Mouse (Mus musculus) left cerebral cortex, adult 9 months (tissue): ENCODE results near the gene Rnf187.

ENCODE experiments used
- DNase-seq, 2 experiments: peaks; one replicate each; pipeline ENCODE4 v3.0.0; 2022; ENCODE audit warnings: low spot score in 2 of 2

Rnf187 gene

DNA sequence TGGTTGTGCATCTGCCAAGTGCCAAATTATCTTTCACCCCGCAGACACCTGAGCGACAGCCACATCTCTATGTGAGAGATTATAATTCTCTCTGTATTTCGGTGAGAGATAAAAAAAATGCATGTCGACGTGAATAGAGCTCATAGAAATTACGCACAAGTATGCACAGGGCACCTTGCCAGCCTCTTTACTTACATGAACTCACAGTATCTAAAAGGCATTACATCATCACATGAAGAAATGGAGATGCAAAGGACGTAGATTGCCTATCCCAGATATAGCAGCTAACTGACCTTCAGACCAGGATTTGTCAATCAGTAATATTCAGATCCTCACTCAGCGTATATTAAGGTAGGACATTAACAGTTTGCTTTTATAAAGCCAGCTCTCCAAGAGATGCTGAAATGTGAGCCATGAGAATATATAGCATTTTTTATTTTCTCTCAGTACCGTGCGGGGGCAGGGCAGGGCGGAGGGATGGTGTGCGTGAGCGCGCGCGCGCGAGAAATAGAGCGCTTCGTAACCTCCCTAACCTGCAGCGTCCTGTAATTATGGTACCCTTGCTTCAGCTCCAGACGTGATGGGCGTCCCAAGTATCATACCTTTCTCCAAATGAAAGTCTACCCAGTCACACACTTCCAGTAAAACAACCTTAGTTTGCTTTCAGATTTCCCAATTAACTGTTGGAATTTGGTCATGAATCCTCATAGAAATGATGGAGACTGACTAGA lies 9.2 kb upstream of the Rnf187 start:
- DNase-seq: peak in 1 of 2 experiments; percentile 69

DNA sequence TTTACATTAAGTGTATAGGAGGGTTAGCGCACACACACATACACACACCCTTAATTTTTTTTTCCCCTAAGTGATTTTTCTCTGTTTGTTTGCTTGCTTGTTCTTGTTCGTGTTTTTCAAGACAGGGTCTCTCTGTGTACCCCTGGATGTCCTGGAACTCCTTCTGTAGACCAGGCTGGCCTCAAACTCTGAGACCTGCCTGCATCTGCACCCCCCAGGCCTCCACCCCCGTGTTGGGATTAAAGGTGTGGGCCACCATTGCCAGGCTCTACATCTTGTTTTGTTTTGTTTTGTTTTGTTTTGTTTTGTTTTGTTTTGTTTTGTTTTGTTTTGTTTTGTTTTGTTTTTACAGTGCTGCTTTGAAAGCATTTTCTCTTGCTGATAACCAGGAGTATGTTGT lies 8.6 kb upstream of the Rnf187 start:
- DNase-seq: no peak

DNA sequence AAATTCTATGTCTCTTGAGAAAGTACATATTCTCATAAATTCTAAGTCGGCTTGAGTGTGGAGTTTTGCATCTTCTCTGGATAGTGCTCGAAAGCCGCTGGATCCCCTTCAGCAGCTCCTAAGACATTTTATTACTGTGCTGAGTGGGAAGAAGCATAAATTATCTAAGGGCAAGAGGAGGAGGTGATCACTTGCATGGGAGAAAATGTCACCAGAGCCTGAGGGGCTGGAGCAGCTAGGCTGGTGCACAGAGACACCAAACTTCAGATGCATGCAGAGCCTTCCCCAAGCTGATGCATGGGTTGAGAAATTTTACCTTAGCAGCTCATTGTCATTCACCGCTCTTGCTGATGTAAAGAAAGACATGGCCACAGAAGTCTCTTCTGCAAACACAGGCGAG lies 5.4 kb upstream of the Rnf187 start:
- no peak for DNase-seq

DNA sequence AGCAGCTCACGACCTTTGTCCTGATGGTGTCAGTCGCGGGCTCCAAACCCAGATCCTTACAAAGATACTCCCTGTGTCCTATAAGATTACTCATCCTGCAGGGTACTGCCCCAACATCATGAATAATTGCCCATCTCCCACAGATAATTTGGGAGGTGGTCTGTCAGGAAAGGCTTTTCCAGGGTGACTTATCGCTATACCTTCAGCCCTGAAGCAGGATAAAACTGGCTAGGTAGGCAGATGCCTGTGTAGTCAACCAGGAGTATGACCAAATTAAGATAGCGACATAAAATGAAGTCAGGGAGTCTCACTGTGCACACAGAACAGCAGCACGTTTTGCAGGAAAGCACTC lies 348 bp upstream of the Rnf187 start:
- no peak for DNase-seq

DNA sequence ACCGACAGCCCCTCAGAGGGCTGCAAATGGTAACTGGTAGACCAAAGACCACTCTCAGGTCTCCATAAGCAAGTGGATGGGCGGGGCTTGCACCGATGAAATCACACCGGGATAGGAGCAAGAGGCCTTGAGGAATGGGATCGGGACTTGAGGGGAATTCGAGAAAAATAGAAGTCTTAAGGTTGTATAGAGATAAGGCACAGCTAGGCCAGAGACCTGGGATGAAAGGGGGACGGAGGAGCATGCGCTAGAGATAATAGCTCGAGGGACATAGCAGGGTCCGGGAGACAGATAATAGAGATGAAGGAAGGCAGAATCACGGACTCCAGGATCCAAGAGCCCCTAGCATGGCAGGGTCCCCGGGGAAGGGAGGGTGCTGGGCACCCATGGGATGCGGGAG lies 807 bp downstream of the Rnf187 start:
- no peak for DNase-seq

DNA sequence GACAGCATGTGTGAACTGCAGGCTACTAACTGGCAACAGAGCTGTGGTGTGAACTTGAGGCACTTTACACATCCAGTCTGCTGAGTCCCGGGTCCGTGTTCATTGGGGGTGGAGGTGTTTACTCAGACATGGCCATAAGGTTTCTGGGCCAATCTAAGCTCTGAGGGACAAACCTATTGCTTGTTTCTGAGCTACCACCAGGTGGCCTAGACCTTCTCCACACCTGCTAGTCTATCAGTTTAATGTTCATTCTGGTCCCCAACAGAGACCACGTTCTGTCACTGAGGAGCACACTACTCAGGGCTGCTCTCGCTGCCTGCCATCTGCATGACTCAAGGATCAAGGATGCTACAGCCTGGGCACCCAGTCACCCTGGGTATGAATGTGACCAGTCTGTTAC lies 7.1 kb downstream of the Rnf187 start:
- no peak for DNase-seq

DNA sequence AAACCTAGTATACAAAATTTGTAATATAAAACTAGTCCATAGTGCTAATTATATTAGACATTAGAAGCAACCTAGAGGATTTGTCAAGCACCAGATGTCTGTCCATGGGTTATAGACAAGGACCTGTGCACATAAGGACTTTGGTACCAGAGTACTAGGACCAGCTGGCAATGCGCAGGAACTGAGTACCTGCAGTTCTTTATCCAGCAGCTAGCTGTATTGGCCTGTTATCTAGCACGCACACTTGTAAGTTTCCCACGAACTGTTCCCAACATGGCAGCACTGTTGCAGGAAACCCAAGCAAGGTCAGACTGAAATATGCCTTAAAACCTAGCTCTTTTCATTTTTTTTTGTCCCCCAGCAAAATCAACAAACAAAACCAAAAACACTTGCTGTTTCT lies 8.5 kb downstream of the Rnf187 start:
- no peak for DNase-seq

DNA sequence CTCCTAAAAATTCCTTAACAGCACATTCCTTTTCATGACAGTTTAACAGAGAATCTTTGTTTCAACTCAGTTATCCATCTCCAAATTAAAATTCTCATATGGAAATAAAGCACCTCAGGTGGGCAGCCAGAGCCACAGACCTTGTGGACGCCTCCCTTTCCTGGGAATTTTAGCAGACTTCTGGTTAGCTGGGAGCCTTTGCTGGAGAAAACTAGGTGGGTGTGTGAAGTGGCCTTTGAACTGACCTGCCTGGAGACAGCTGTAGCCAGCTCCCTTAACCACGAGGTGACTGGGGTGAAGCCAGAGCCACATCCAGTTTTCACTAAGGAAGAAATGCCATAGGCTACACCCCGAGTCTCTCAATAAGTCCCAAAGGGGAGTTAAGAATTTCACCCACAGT lies 9.1 kb downstream of the Rnf187 start:
- no peak for DNase-seq

DNA sequence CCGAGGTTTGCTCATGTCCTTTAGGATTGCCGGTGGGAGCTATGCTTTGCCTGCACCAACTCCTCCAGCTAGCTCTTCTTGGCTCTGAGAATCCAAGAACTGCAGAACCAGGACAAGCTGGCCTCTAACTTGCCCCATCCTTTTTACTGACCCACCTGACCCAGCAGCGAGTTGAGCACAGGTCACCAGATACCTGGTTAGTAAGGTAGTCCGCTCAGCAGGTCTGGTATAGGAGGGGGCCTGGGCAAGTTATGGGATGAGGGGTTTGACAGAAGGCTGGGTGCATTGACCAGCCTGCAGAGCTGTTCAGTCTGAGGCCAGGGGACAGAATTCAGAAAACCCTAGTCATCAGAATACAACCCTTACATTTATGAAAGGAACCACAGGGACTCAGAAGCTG lies 9.7 kb downstream of the Rnf187 start:
- no peak for DNase-seq

DNA sequence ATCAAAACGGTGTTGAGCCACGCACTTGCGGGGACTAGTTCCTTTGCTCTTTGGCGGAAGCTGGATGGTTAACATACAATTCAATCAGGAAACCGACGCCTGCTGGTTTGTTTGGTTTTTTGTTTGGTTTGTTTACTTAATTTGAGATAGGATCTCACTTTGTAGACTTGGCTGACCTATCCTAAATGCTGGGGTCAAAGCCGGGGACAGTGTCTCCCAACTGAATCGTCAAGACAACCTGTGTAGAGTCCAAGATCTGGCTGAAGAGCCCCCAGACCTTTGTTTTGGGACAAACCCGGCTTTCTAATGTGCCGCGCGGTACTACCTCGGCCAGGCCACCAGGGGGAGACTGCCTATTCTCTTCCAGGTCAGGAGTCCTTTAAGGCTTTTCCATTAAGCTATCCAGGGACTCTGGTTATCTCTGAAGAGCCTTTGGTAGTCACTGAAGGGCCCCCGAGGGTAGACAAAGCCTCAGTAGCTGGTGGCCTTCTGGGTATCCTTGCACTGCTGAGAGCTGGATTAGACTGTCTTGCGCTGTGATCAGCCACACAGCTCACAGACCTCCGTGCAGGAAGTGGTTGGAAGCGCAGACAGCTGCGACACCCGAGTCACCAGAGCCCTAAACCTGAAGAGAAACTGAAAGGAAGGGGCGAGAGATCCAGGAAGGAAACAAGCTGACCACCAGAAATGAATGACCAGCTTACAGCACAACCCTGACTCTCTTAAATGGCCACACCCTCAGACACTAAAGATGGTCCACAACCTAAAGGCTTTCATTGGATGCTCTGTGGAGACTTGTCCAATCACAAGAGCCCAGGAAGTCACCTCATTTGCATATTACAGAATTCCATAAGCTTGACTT lies 10.7 kb downstream of the Rnf187 start:
- no peak for DNase-seq

DNA sequence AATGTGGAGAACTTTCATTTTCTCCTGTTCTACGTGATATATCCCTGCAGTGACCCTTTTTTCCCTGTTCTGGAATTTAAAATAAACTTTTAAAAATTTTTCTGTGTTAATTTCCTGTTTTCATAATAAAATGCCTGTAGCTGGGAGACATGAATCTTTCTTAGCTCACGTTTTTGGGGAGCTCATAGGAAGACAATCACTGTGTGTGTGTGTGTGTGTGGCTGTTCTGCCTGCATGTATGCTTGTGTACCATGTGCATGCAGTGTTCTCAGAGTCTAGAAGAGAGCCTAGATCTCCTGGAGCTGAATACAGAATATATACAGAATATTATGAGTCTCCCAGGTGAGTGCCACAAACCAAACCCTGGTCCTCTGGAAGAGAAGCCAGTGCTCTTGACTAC lies 11.7 kb downstream of the Rnf187 start:
- DNase-seq: no peak

DNA sequence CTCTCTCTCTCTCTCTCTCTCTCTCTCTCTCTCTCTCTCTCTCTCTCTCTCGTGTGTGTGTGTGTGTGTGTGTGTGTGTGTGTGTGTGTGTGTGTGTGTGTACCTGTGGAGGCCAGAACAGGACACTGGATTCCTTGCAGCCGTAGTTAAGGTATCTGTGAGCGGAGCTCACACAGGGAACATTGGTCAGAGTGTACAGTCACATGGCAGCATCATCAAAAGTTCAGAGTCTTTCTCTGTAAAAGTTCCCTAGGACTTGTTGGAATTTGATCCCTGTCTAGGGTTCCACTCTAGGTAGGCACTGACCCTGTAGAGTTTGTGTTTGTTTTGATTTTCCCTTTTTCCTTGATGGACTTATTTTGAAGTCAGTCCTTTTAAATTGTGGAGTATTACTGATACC lies 12.1 kb downstream of the Rnf187 start:
- no peak for DNase-seq

DNA sequence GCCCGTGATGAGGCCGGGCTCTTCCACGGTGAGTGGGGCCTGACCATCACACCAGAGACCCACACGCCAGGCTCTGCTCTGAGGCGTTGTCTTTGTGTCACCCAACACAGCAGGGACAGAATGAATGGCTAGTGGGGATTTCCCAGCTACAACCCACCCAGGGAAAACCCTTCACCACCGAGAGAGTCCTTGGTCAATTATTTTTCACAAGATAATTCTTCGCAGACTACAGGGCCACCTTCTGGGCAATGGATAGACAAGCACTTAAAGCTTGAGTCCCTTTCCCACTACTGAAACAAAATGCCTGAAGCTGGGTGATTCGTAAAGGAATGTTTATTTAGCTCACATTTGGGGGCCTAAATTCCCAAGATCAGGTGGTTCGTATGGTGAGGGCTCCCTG lies 16.3 kb downstream of the Rnf187 start:
- no peak for DNase-seq

DNA sequence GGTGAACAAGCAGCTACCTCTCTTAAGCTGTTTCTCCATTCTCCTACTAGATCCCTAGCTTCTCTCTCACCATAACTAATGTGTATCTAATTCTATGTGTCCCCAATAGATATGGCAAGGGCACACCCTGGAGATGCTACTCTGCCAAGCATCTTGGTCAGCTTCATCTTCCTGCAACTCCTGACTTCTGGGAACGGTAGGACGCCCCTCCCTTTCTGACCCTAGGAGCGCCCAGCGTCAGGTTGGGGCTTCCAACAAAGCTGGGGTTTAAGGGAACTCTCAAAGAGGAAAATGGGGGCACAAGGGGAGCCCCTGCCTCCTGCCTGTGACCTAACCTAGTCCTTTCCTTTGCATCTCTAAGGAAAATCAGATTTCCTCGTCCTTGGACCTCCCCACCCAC lies 20.0 kb downstream of the Rnf187 start:
- no peak for DNase-seq

DNA sequence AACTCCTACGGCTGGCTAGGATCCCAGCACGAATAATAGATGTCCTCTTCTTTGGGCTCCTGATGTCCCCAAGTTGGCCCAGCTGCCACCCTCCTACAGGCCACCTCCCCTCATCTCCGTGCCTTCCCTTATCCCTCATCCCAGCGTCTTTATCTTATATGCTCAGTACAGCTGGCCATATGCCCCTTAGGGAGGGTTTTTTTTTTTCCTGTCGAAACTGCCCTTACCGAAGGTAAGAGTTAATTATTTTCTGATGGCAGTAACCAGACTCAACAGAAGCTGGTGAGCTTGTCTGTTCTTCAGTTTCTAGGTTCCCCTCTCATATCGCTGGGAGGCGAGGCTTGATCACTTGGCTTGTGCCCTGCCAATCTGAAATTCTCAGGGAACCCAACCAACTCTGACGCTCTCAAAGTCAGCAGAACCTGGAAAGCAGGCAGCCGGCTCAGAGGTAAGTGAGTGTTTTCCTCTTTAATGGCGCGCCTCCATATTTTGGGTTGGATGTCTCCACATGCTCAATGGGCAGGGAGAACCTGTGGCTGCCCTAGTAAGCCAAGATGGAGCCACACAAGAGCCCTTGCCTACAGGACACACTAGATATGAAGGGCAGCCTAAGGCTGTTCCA lies 20.9 kb downstream of the Rnf187 start, which contains the start of gene Btnl10:
Btnl10 (plus strand) TSS at position 164 of the 622 bp plus-strand sequence.
- no peak for DNase-seq

DNA sequence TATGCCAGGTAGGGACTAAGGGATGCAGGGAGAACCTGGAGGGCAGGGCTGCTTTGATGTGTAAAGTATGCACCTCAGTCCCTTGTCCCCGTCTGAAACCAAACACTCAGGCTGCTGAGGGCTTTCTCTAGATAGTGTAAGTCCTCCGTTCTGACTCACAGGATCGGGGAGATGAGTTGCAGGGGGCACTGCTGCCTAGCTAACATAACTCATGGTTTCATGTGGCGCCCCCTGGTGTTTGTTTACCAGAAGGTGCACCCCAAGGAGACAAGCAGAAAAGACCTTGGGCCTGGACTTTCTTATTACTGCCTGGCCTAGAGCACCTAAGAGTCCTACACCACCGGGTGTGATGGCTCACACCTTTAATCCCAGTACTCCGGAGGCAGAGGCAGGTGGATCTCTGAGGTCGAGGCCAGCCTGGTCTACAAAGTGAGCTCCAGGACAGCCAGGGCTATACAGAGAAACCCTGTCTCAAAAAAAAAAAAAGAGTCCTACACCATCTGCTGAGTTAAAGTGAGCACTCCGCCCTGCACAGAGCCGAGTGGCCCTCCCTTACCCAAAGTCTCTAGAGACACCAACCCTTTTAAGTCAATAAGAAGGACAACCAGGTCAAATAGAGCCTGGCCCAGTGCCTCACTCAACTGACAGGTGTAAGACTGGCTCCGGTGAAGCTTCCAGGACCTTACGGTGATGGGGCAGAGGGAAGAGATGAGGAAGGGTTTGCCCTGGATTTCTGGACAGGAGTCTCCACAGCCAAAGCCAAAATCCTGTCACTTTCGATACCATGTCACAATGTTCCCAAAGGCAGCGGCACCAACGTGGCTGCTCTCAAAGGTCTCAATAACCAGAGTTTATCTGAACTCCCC lies 21.6 kb downstream of the Rnf187 start:
- DNase-seq: no peak

DNA sequence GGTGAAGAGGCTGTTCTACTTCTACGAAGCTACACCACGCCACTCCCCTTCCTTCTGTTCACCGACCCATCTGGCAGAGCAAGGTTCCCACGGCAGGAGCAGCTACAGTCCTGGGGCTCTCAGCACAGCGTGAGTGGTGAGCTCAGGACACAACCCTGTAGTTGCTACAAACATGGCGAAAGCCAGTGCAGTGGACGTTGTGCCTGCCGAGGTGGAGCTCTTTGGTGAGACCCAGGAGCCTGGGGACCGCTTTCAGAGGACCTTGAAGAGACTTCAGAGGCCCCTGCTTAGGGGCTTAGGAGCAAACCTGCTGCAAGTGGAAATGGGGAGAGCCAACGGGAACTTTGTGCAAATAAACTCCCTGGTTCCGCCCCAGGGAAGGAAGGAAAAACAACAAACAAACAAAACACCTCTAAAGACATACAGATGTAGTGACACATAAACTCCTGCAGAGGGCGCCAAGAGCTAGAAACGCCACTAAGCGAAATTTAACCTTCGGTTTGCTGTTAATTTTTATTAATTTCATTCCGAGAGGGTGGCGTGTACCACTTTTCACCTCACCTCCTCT lies 24.2 kb downstream of the Rnf187 start:
- DNase-seq: no peak

DNA sequence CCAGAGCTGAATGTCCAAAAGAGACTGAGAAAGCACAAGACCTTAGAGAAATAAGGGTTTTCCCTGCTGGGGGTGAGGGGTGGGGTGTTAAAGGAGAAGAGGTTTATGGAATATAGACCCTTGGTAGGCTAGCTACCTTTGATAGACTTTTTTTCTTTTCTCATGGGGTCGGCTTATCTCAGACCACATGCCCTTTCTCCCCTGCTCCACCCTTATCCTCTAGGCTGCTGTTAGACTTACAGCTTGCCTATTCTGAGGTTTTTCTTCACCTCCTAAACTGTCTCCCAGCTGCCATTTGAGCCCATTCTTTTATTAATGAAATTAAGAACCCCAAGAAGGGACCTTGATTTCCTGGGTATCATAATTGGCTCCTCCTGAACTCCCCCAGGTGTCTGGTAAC lies 24.9 kb downstream of the Rnf187 start:
- DNase-seq: no peak

DNA sequence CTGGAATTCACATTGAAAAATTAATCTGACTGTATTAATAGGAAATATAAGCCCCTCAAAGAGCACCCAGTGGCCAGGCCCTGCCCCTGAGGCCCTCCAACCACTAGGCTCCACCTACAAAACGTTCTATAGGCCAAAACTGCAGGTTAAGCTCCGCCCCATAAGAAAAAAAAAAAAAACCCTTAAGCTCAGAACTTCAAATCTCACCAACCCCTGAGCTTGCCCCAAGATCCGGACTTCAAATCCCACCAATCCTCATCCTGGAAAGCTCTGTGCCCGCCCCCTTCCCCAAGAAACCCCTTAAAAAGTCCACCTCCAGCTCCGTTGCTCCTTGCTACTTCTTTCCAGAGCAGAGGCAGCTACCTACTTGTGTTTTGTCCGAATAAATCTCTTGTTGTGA lies 33.9 kb downstream of the Rnf187 start:
- no peak for DNase-seq

DNA sequence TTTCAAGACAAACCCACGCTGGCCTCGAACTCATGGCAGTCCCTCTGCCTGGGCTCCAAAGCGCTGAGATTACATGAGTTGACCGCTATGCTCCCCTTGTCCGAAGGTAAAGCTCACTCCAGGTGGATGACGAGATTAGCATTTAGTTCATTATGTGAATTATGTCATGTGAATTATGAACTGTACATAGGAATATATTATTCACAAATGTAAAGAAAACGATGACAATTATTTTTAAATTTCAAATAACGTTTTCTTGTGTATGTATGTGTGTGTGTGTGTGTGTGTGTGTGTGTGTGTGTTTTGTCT lies 34.4 kb downstream of the Rnf187 start:
- DNase-seq: no peak

DNA sequence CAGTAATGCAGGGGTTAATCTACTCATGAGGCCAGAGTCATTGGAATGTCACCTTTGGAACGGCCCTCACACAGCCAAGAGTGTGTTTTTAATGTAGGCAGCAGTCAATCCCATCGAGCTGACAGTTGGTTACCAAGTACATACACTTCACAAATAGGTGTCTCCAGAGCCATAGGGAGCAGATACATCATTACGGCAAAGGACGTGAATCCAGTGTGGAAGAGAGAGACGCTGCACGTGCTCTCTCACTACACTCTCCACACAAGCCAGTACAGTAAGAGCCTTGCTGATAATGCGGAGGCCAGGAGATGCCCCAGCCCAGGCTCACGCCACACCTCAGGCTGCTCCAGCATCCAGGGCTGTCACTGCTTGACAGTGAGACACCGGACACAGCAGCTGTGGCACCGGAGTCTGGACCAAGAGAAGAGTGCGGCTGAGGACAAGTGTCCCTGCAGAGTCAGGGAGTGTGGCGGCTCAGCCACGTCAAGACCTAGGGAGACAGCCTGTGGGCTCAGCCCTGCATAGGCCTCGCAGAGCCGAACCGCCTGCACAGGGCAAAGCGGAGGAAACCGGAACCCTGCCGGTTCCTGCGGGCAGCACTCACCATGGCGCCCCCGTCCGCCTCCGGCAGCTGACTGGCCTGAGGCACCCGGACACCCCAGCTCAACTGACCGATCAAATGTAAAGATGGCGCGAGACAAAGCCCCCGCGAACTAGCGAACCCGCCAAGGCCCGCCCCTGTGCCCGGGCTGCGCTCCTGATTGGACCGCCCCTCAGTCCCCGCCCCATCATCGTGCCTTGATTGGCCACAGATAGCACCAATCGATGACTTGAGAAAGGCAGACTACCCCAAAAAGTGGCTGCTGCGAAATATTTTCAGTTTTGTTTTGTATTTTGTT lies 35.0 kb downstream of the Rnf187 start, which contains the start of gene Zfp39:
Zfp39 (minus strand) TSS at position 715 of the 899 bp plus-strand sequence.
- DNase-seq: peak; percentile 86 to 97
